Mouse (Mus musculus) 3T3-L1 (cell line): ENCODE data around the gene 2510039O18Rik.

ENCODE experiments used
- DNase-seq: peaks from one replicate; pipeline ENCODE4 v3.0.0-alpha.2; 2015; ENCODE audit warnings: low read depth, low spot score

Gene 2510039O18Rik

DNA sequence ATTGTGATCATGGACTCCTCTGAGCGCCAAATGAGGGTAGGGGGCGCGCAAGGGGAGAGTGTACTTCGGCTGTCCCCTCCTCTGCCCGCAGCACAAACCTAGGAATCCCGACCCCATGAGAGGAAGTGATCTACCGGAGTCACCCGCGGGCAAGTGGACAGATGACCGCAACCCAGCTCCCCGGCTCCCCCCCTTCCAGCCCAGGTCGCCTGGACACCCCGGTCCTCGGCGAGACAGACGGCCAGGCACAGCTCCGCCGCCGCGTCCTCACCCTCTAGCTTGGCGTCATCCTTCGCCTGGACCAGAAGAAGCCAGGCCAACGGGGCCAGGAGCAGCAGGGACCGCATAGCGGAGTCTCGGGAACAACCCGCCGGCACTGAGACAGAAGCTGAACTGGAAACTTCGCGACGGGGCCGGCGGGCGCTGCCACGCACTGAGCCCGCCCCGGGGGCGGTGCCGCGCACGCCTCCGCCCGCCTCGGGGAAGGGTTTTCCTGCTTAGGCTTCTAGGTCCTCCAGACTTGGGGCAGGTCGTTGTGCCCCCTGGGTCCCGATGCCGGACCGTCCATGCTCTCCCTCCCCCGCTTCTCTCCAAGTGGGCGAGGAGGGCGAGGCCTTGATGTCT is 4.3 kb upstream of the 2510039O18Rik start, which contains the start of gene Plod1:
Gene Plod1, minus strand, starts transcription at position 437 of the 624 bp plus-strand sequence.
- DNase-seq: peak; percentile 69

DNA sequence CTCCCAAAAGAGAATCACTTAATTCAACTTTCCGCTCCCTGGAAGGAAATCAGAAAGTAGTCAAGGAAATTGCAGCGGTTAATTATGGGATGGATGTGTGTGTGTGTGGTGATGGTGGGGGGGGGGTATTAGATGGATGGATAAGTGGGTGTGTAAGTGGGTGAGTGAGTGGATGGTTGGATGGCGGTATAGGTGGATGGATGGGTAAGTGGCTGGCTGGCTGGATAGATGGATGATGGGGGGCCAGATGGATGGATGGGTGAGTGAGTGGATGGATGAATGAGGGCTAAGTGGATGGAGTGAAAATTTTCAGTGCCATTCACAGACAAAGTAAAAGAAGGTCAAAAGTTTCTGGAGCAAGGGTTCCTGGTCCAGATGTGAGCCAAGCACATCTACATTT is 3.7 kb upstream of the 2510039O18Rik start:
- no peak for DNase-seq

DNA sequence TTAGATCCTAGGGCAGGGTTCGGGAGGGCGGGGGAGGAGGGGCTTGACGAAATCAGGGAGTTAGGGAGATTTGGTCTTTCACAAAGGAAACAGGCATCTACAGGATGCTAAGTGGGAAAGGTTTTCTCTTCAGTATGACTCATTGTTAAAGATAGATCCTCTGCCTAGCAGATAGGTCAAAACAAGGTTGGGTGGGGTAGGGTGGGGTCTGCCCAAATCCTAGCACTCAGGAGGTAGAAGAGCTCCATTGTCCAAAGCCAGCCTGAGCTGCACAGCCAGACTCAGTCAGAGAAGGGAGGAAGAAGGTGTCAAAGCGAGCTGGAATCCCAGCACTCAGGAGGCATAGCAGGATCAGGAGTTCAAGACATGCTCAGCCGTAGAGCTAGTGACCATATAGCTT is 3.2 kb upstream of the 2510039O18Rik start:
- DNase-seq: no peak

DNA sequence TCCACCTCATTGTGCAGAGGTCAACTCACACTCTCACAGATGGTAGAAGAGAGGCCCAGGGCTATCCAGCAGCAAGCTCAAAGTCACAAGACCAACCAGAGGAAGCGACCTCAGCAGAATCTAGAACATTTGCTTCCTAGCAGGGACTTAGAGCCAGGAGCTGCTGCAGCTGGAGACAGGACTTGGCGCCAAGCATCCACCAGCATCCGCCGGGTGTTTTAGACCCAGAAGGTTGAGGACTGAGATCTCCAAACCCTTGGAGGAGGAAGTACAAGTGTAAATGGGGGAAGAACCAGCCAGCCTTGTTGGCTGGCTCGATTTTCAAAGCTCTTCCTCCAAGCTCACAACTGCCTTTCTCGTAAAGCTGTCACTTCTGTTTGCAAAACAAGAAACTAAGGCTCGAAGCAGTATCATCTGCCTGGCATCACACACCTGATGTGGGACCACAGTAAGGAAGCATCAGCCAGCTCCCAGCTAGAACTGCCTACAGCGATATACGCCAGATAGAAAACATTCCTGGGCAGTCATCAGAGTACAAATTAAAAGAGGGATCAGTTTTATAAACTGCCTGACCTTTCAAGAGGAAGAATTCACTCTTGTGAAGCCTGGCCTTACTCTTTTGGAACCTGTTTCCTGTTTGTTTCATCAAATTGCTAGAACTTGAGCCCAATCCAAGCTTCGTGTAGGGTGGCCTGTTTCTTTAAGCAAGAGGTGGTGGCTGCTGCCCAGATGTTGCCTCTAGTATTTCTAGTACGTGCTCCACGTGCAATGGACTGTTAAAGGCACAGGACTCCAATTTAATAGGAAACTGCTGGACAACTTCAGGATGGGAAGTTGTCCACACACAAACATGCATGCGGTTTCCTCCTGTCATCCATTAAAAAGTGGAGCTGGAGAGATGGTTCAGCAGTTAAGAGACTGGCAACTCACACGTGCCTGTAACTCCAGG is 2.3 kb upstream of the 2510039O18Rik start:
- DNase-seq: no peak

DNA sequence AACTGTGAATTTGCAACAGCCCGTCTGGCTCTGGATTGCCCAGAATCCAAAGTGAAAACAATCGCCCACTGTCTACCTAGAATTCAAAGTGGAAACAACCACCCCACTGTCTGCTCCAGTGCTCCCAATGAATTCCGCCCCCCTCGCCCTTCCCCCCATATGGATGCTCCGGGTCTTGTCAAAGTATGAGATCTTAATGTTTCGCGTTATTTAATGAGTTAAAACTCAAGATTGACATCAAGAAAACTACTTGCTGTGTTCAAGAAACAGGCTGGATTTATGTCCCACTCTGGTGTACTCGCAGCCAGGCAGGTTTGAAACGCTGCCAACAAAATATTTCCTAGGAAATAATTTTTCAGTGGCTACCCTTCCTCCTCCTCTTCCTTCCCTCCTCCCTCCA is 584 bp upstream of the 2510039O18Rik start:
- DNase-seq: no peak

DNA sequence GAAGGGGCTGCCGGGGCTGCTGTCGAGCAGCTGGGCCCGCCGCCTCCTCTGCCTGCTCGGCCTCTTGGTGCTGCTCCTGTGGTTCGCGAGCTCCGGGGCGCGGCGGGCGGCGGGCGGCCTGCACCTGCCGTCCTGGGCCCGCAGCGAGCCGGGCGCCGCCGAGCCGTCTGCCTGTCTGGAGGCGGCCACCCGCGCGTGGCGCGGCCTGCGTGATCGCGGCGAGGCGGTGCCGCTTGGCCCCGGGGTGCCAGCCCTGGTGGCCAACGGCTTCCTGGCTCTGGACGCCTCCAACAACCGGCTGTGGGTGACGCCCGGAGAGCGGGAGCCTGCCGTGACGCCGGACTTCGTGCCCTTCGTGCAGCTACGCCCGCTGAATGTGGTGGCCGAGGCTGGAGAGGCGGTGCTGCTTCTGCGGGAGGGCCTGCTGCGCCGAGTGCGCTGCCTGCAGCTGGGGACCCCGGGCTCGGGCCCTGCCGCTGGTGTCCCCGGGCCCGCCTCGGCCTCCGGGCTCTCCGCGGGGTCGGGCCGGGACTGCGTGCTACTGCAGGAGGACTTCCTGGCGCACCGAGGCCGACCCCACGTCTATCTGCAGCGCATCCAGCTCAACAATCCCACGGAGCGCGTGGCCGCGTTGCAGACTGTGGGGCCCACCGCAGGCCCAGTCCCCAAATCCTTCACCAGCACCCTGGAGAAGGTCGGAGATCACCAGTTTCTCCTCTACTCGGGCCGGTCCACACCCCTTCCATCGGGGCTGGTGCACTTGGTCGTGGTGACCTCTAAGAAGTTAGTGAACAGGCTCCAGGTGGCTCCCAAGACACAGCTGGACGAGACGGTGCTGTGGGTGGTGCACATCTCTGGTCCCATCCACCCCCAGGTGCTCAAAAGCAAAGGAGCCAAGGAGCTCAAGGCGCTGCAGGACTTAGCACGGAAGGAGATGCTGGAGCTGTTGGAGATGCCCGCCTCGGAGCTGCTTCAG is 638 bp downstream of the 2510039O18Rik start:
- no peak for DNase-seq

DNA sequence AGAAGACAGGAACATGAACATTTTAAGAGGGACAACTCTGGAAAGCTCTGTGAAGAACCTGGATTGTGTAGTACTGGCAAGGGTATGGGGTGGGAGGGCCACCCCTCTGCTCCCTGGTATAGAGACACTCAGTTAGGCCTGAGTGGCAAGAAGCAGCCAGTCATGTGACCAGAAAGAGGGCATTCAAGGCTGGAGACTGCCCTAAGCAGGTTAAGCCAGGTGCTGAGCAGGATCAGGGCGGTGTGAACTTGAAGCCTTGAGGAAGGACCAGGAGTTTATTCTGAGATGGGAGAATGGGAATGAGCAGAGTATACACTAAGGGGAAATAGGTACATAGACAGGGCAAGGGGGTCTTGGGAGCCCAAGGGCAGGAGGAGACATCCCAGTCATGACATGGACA is 2.3 kb downstream of the 2510039O18Rik start:
- DNase-seq: no peak

DNA sequence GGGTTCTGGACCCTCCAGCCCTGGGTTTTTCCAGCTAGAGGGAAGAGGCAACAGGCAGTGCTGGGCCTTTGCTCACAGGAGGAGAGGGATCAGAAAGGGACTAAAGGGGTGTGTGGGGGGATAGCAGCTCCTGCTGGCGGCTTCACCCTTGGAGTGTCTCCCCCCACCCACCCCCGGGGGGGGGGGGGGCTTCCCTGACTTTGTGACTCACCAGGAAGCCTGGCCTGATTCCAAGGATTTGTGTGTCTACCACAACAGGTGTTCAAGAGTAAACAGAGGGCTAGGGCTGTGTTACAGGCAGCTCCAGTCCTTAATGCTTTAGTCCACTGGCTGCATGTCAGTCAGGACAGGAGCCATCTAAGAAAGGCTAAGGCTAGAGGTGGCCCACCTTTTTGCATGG is 6.8 kb downstream of the 2510039O18Rik start:
- DNase-seq: no peak

DNA sequence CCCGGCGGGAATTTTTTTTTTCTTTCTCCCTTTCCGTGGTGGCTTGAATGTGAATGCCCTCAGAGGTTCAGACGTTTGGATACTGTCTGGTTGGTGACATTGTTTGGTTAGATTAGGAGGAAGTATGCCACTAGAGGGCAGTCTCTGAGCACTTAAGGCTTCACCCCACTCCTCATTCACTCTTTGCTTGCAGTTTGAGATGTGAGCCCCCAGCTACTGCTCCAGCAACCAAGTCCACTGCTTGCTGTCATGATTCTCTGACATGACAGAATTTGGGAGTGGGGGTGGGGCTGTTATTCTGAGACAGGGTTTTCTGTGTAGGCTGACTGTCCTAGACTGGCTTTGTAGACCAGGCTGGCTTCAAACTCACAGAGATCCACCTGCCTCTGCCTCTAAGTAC is 12.9 kb downstream of the 2510039O18Rik start:
- DNase-seq: peak; percentile 77

DNA sequence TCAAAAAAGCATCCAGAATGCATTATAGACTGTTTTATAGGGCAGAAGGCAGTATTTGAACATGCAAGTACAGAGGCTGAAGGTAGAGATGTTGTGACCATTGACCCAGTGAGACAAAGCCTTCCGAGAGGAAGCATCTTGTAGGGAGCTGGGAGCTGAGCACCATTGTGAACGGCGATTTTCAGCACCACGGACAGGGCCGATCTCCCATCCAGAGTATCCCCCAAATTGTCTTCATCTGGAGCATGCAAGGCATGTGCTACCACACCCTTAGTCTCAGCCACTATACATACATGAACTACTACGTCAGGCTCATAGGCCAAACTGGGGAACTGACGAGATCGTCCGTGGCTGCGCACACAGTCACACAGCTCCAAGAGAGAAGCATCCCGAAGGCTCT is 16.4 kb downstream of the 2510039O18Rik start:
- DNase-seq: peak; percentile 51

DNA sequence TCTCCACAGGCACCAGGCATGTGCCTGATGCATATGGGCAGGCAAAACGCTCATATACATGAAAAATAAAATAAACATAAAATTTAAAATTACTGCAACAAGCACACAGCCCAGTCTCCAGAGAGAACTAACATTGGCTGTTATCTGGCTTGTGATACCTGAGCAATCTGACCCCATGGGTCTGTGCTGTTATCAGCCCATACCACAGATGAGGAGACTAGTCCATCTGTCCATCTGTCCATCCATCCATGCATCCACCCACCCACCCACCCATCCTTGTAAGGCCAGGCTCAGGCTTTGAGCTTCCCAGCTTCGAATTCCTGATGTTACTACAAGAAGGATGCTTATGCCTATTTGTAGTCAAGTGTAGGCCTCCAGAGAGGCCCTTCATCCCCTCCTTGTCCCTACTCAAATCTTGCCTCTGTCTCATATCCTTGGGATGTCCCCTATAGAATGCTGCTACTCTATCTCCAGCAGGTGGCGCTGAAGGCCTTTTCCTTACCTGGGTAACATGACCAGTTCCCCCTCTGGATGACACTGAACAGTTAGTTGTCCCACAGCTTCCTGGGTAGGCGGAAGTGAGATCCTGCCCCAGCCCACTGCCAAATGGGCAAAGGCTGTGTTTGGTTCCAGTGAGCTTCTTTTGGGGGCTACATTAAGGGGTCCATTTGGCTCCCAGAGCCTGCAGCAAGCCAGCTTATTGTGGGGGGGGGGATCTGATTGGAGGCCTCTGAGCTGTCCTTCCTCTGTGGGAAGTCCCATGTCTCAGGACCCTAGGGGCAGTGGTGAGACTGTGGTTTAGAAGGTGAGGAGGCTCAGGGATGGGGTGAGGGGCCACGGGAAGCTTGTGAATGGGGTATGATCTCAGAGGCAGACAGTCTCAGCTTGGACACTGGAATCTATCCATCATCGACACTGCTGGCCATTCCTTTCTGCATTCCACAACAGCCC is 19.5 kb downstream of the 2510039O18Rik start:
- DNase-seq: peak; percentile 94

DNA sequence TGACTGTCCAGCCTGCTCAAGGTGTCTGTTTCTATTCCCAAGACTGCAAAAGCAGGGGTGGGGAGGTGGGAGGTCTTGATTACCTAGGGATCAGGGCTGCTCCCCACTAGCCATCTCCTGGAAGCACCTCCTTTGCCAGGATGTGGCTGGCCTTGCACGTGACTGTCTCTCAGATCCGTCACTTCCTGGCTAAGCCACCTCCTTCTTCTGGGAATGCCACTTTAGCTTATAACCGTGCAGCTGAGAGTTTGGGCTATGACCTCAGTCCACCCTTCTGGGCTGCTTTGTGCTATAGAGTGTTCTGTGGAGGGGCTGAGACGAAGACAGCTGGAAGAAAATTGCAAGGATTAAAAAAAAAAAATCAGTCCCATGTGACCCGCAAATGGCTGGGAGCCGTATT is 22.1 kb downstream of the 2510039O18Rik start:
- DNase-seq: no peak

DNA sequence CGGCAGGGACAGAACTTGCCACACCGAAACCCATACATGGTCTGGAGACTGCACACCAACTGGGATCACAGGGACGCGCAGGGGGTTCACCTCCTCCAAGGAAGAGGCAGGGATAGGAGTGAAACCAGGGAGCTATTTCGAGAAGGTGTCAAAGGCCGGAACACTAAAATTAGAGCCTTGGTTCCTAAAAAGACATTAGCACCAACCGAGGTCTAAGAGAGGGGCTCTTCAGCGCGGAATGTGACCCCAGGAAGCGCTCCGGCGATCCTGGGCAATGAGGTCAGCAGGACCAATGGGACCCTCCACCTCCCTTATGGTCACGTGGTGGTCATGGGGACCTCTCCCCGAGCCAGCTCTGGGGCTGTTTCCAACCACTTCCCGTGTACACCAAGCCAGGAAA is 22.9 kb downstream of the 2510039O18Rik start:
- DNase-seq: no peak

DNA sequence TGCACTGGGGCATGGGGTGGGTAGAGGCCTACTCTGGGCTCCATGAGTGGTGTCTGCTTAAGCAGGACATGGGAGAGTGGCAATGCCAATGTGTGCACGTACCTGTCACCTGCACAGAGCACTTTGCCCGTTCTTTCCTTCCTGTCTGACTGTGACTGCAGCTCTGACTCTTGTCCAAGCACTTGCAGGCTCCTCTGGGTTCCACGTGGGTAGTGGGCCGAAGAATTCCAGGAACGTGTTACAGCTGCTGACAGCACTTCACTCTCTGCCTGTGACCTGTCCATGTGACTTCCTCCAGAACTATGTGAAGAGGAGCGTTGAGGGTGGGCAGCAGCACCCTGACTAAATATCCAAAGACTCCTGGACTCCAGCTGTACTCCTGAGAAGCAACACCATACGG is 25.0 kb downstream of the 2510039O18Rik start:
- DNase-seq: no peak

DNA sequence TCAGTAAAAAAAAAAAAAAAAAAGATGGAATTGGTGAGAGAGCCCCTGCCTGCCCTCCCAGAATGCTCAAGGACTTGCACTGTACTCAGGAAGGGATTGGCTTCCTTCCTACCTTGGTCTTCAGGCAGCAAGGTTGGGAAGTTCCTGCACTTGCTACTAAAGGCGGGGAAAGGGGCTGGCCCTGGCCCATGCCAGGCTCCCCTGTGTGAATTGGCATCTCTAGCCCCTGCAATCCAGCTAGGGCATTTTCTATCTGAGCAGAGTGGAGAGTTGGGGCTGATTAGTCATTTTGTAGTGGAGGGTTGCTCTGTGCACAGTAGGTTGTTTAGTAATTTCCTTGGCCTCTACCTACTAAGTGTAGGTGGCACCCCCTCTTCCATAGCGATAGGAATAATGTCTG is 28.1 kb downstream of the 2510039O18Rik start:
- no peak for DNase-seq

DNA sequence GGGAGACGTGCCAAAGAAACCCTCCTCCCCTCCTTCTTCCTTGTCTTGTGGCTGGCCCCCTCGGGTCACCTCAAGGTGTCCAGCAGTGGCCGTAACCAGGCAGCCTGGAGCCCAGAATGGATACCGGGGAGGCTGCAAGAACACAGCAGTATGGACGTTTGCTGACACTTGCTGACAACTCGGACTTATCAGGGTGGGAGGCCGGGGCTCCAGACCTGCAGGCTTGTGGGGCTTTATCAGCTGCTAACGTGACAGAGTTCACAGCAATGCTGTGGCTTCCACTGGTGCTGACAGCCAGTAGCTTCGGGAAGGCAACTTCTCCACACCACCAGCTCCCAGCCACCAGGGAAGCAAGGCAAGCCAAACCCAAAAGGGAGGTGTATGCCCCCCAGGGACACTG is 28.6 kb downstream of the 2510039O18Rik start:
- DNase-seq: no peak

DNA sequence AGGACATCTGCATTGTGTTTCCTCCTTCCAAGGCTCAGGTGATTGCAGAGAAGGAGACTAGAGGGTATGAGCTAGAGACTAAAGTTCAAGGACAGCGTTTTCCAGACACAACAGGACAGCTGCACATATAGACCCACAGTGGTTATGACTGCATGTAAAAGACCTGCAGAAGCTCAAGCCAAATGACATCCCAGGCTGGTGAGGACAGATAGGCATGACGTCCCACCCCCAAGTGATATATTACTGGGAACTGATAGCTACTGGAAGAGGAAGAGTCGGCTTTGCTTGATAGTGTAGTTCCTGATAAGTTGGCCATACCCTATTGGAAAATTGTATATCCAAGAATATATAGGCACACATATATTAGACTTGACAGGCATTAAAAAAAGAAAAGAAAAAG is 35.5 kb downstream of the 2510039O18Rik start:
- DNase-seq: no peak

DNA sequence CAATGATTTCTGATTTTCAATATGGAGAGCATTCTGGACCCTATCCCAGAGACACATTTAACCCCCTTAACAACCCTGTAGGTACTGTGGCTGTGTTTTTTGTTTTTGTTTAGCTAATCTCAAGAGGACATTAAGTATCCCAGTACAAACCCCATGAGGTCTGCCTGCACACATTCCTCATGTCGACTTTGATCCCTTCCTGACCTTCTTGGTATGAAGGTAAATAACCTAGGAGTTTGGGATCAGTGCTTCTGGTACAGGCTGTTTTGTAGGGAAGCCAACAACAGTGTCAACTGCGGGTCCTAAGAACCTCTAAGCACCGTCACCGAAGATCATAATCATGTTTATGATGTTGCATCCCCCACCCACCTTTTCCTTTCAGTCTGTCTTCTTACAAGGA is 37.0 kb downstream of the 2510039O18Rik start:
- no peak for DNase-seq

DNA sequence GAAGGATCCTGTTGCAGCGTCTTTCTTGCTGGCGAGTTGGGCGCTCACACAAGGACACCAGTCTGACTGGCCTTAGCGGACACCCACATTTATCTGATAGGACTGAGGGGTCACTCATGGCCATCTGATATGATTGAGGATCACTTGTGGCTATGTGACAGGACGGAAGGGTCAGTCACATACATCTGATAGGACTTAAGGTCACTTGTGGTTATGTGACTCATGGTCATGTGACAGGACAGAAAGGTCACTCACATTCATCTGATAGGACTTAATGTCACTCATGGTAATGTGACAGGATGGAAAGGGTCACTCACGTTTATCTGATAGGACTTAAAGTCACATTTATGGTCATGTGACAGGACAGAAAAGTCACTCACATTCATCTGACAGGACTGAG is 37.7 kb downstream of the 2510039O18Rik start:
- no peak for DNase-seq

DNA sequence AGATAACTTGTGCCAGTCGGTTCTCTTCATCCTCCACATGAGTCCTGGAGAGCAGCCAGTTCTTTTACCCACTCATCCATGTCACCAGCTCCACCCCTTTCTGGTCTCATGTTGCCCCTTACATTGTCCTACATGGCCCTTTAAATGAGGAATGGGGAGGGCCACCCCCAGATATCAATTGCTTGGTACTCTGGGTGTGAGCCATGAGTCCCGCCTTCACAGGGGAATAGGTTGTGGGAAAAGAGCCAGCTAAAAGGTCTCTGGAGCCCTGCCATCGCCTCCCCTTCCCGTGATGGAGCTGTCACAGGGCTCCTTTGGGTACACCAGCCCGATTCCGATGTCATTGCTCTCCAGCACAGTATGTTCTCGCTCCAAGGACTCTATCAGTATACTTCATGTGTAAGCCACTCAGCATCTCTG is 38.8 kb downstream of the 2510039O18Rik start:
- DNase-seq: no peak
